Mouse (Mus musculus) adrenal gland, adult 2 months (tissue): Measurements from ENCODE around the gene Pold3. TPM values are rescaled to one million over a fixed set of nuclear protein-coding genes. Genes with fewer than 3 reads are reported as not detected.

Experiments used
- polyA plus RNA-seq: library from polyadenylated mRNA; depleted of rRNA; stranded (reverse); fragments of >200 nt; gene quantifications from 2 replicates; pipeline ENCODE4 v1.2.3, GENCODE M21; 2012; rRNA removed
- total RNA-seq, 2 experiments: library from RNA; stranded (reverse); gene quantifications; 2 replicates each; pipeline ENCODE4 v1.2.3; 2021

Pold3 gene
- total and polyA plus RNA-seq, 3 experiments: 4.1 to 23.3 (median 22.4) TPM

Other genes starting within 250 kb of the Pold3 start
- gene Rnf169, start 141.1 kb downstream of the Pold3 start, total RNA-seq: 10 to 100 TPM; 13.0 to 13.8 TPM
- 3.7 and 5.0 TPM in 2 replicates for gene Rnf169, start 141.1 kb downstream of the Pold3 start, polyA plus RNA-seq
- gene Chrdl2, start 115.4 kb downstream of the Pold3 start, total RNA-seq: not detected
- 0.33 TPM in 1 of 2 replicates, not detected in the other for gene Chrdl2, start 115.4 kb downstream of the Pold3 start, polyA plus RNA-seq
- gene Lipt2, start 37.7 kb upstream of the Pold3 start, total RNA-seq: 1 to 10 TPM; 3.0 to 6.0 TPM
- 12.9 and 15.5 TPM in 2 replicates for gene Lipt2, start 37.7 kb upstream of the Pold3 start, polyA plus RNA-seq
- gene Kcne3, start 54.9 kb upstream of the Pold3 start, total RNA-seq: 1 to 10 TPM in 1 of 2 experiments, under 1 TPM in 1; 0.84 to 1.6 TPM
- 1.6 and 2.7 TPM in 2 replicates for gene Kcne3, start 54.9 kb upstream of the Pold3 start, polyA plus RNA-seq
- 1 to 10 TPM; 4.1 to 5.6 TPM for gene Pgm2l1, start 105.8 kb upstream of the Pold3 start, total RNA-seq
- gene Pgm2l1, start 105.8 kb upstream of the Pold3 start, polyA plus RNA-seq: 2.6 and 2.9 TPM in 2 replicates
- under 1 TPM; 0.23 to 0.79 TPM for gene P4ha3, start 164.0 kb upstream of the Pold3 start, total RNA-seq
- 0.26 and 0.52 TPM in 2 replicates for gene P4ha3, start 164.0 kb upstream of the Pold3 start, polyA plus RNA-seq